Mouse (Mus musculus): ENCODE measurements around the gene Gm20716. TPM values are rescaled to one million over a fixed set of nuclear protein-coding genes. Genes with fewer than 3 reads are reported as not detected.

Gene Gm20716
- polyA plus RNA-seq (2011; ENCODE audit: insufficient read depth, insufficient read length, low read depth, missing spikeins) = 58.3 and 67.8 TPM in 2 replicates

DNA sequence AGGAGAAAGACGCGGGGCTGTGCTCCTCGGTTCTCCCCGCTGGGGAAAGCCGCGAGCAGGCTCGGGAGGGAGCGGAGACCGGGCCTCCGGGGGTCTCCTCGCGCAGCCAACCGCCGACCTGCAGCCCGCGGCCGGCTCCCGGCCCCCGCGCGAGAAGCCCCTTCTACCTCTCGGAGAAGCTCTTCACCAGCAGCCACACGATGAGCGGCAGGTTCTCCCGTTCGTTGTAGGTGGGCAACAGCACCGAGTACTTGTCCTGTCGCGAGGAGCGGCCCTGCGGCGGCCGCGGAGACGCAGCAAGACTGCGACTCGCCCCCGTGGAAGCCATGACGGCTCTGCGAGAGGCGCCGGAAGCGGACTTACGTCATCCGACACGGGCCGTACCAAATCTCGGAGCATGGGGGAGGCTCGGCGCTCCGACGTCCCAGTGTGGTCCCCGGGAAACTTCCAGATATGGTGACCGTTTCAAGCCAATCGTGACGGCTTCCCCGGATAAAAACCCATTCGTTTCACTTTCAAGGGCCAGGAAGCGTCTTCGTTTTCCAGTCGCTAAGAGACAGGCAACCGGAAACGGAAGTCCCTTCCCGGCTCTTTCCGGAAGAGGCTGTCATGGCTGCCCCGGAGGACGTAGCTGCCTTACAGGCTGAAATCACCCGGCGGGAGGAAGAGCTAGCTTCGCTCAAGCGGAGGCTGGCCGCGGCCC is at the start of gene Gm20716, which contains the start of the genes Dpm1 and Mocs3:
Gm20716 (minus strand) TSS at position 339 of the 703 bp plus-strand sequence.
Dpm1 (minus strand) TSS at position 566 of the 703 bp plus-strand sequence.
Mocs3 (plus strand) TSS at position 597 of the 703 bp plus-strand sequence.
- Histone ChIP-seq H3K36me3 (ENCODE audit: control insufficient read depth, insufficient read depth, low read length, poor library complexity, severe bottlenecking) (peaks cover 12% of the 10 kb centered on the region), H3K4me1 (ENCODE audit: control insufficient read depth, insufficient read depth, low read length) (peaks cover 2% of the 10 kb centered on the region), H3K27ac (ENCODE audit: insufficient read depth, low read length) (peak within 1 kb of the TSS; percentile 63), H3K4me3 (ENCODE audit: low read depth, low read length) (peak within 1 kb of the TSS; percentile 95), H3K9ac (ENCODE audit: low read depth, poor library complexity, severe bottlenecking) (peak within 1 kb of the TSS; percentile 87), H3K9me3 (replicated peaks; ENCODE audit: control insufficient read depth, insufficient read depth, low read length, poor library complexity, severe bottlenecking) (no peaks in the 10 kb centered on the region), H3K27me3 (ENCODE audit: control insufficient read depth, insufficient read depth, low read length, poor library complexity, severe bottlenecking) (no peaks in the 10 kb centered on the region)
- TF ChIP-seq EP300 (IDR thresholded peaks at IDR 0.05; ENCODE audit: insufficient read depth, low read depth, low read length) (no peak), POLR2A (IDR thresholded peaks at IDR 0.05; ENCODE audit: insufficient read depth, low read length) (peak; percentile 89), CTCF (IDR thresholded peaks at IDR 0.05; ENCODE audit: low read depth, low read length) (no peak)

GRCm38 (mm10) chr2:168274374-168274935 is 44.3 kb upstream of the Gm20716 start:
- TF ChIP-seq POLR2A (IDR thresholded peaks at IDR 0.05; ENCODE audit: insufficient read depth, low read length) = no peak
- TF ChIP-seq CTCF (IDR thresholded peaks at IDR 0.05; ENCODE audit: low read depth, low read length) = peak; percentile 83
- Histone ChIP-seq H3K4me1 (ENCODE audit: control insufficient read depth, insufficient read depth, low read length) (peaks cover 3% of the 10 kb centered on the region), H3K36me3 (ENCODE audit: control insufficient read depth, insufficient read depth, low read length, poor library complexity, severe bottlenecking) (no peaks in the 10 kb centered on the region), H3K4me3 (ENCODE audit: low read depth, low read length) (no peak overlapping the region), H3K27ac (ENCODE audit: insufficient read depth, low read length) (no peak overlapping the region), H3K9me3 (replicated peaks; ENCODE audit: control insufficient read depth, insufficient read depth, low read length, poor library complexity, severe bottlenecking) (no peaks in the 10 kb centered on the region), H3K27me3 (ENCODE audit: control insufficient read depth, insufficient read depth, low read length, poor library complexity, severe bottlenecking) (no peaks in the 10 kb centered on the region), H3K9ac (ENCODE audit: low read depth, poor library complexity, severe bottlenecking) (no peak overlapping the region)

DNA sequence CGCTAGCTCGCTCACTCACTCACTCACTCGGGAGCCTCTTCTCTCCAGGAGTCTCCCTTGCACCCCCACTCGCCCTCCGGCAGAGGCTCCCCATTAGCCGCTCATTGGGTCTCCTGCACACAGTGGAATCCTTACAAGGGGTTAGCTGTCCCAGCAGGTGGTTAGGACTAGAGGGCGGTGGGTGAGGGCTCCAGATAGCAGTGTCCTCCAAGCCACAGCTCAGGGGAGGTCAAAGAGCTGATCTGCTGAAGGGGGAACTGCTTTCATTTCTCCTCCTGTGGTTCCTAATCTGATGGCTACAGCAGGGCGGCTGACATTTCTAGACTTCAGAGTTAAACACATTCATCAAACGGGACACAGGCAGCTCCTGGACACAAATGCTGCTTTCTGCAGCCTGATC is 43.2 kb upstream of the Gm20716 start:
- Histone ChIP-seq H3K27ac (ENCODE audit: insufficient read depth, low read length) (no peak overlapping the region), H3K4me3 (ENCODE audit: low read depth, low read length) (no peak overlapping the region), H3K27me3 (ENCODE audit: control insufficient read depth, insufficient read depth, low read length, poor library complexity, severe bottlenecking) (no peaks in the 10 kb centered on the region)

GRCm38 (mm10) chr2:168268033-168268432 is 37.9 kb upstream of the Gm20716 start:
- no peak overlapping the region for H3K9ac ChIP-seq (ENCODE audit: low read depth, poor library complexity, severe bottlenecking)
- no peaks in the 10 kb centered on the region for H3K9me3 ChIP-seq (replicated peaks; ENCODE audit: control insufficient read depth, insufficient read depth, low read length, poor library complexity, severe bottlenecking)
- peak overlapping the region; percentile 46 for H3K4me3 ChIP-seq (ENCODE audit: low read depth, low read length)
- no peaks in the 10 kb centered on the region for H3K27me3 ChIP-seq (ENCODE audit: control insufficient read depth, insufficient read depth, low read length, poor library complexity, severe bottlenecking)
- TF ChIP-seq CTCF (IDR thresholded peaks at IDR 0.05; ENCODE audit: low read depth, low read length) (peak; percentile 92), POLR2A (IDR thresholded peaks at IDR 0.05; ENCODE audit: insufficient read depth, low read length) (no peak)
- H3K27ac ChIP-seq (ENCODE audit: insufficient read depth, low read length) = no peak overlapping the region
- H3K4me1 ChIP-seq (ENCODE audit: control insufficient read depth, insufficient read depth, low read length) = no peaks in the 10 kb centered on the region
- no peaks in the 10 kb centered on the region for H3K36me3 ChIP-seq (ENCODE audit: control insufficient read depth, insufficient read depth, low read length, poor library complexity, severe bottlenecking)

More for the DNA sequence above, 43.2 kb upstream of the Gm20716 start:
- Histone ChIP-seq H3K9ac (ENCODE audit: low read depth, poor library complexity, severe bottlenecking) (no peak overlapping the region), H3K9me3 (replicated peaks; ENCODE audit: control insufficient read depth, insufficient read depth, low read length, poor library complexity, severe bottlenecking) (no peaks in the 10 kb centered on the region), H3K4me1 (ENCODE audit: control insufficient read depth, insufficient read depth, low read length) (peaks cover 3% of the 10 kb centered on the region), H3K36me3 (ENCODE audit: control insufficient read depth, insufficient read depth, low read length, poor library complexity, severe bottlenecking) (no peaks in the 10 kb centered on the region)
- TF ChIP-seq EP300 (IDR thresholded peaks at IDR 0.05; ENCODE audit: insufficient read depth, low read depth, low read length) (no peak), POLR2A (IDR thresholded peaks at IDR 0.05; ENCODE audit: insufficient read depth, low read length) (no peak), CTCF (IDR thresholded peaks at IDR 0.05; ENCODE audit: low read depth, low read length) (no peak)

GRCm38 (mm10) chr2:168260900-168261299 is 30.7 kb upstream of the Gm20716 start:
- H3K4me3 ChIP-seq (ENCODE audit: low read depth, low read length) = no peak overlapping the region
- TF ChIP-seq POLR2A (IDR thresholded peaks at IDR 0.05; ENCODE audit: insufficient read depth, low read length) (no peak), EP300 (IDR thresholded peaks at IDR 0.05; ENCODE audit: insufficient read depth, low read depth, low read length) (no peak), CTCF (IDR thresholded peaks at IDR 0.05; ENCODE audit: low read depth, low read length) (no peak)
- no peaks in the 10 kb centered on the region for H3K9me3 ChIP-seq (replicated peaks; ENCODE audit: control insufficient read depth, insufficient read depth, low read length, poor library complexity, severe bottlenecking)
- no peaks in the 10 kb centered on the region for H3K4me1 ChIP-seq (ENCODE audit: control insufficient read depth, insufficient read depth, low read length)
- no peak overlapping the region for H3K9ac ChIP-seq (ENCODE audit: low read depth, poor library complexity, severe bottlenecking)
- H3K27me3 ChIP-seq (ENCODE audit: control insufficient read depth, insufficient read depth, low read length, poor library complexity, severe bottlenecking) = no peaks in the 10 kb centered on the region
- H3K36me3 ChIP-seq (ENCODE audit: control insufficient read depth, insufficient read depth, low read length, poor library complexity, severe bottlenecking) = no peaks in the 10 kb centered on the region
- no peak overlapping the region for H3K27ac ChIP-seq (ENCODE audit: insufficient read depth, low read length)

- Histone ChIP-seq H3K9ac (ENCODE audit: low read depth, poor library complexity, severe bottlenecking) (no peak overlapping the region), H3K4me1 (ENCODE audit: control insufficient read depth, insufficient read depth, low read length) (no peaks in the 10 kb centered on the region), H3K36me3 (ENCODE audit: control insufficient read depth, insufficient read depth, low read length, poor library complexity, severe bottlenecking) (no peaks in the 10 kb centered on the region), H3K4me3 (ENCODE audit: low read depth, low read length) (no peak overlapping the region), H3K9me3 (replicated peaks; ENCODE audit: control insufficient read depth, insufficient read depth, low read length, poor library complexity, severe bottlenecking) (no peaks in the 10 kb centered on the region), H3K27ac (ENCODE audit: insufficient read depth, low read length) (no peak overlapping the region), H3K27me3 (ENCODE audit: control insufficient read depth, insufficient read depth, low read length, poor library complexity, severe bottlenecking) (no peaks in the 10 kb centered on the region)
- TF ChIP-seq POLR2A (IDR thresholded peaks at IDR 0.05; ENCODE audit: insufficient read depth, low read length) = no peak
- no peak for TF ChIP-seq CTCF (IDR thresholded peaks at IDR 0.05; ENCODE audit: low read depth, low read length)
- TF ChIP-seq EP300 (IDR thresholded peaks at IDR 0.05; ENCODE audit: insufficient read depth, low read depth, low read length) = no peak
These were observed 30.0 kb upstream of the Gm20716 start for GRCm38 (mm10) chr2:168260124-168260523.

Measured in ES-Bruce4 (cell line).